Mouse (Mus musculus) heart, embryonic 12.5 days (tissue): ENCODE results near the gene Als2cl. TPM values are rescaled to one million over a fixed set of nuclear protein-coding genes. Genes with fewer than 3 reads are reported as not detected.

Source experiments
- ATAC-seq: fragments of 200-750 bp; cut with Nextera tagmentation; 2 replicates; pipeline ENCODE4 v1.8.0; 2017; ENCODE audit warnings: moderate TSS enrichment, moderate library complexity; ENCODE audit not compliant: insufficient number of reproducible peaks, low FRiP score
- H3K27ac ChIP-seq: fragments of 300-500 bp; sonication (generic); 2 replicates; pipeline ENCODE4 v1.5.1; 2016; ENCODE audit warnings: mild to moderate bottlenecking, moderate library complexity; ENCODE audit not compliant: poor library complexity, severe bottlenecking
- H3K27me3 ChIP-seq: fragments of 300-500 bp; sonication (generic); replicated peaks from 2 replicates; pipeline ENCODE4 v1.6.1; 2016; ENCODE audit warnings: mild to moderate bottlenecking, moderate library complexity
- H3K36me3 ChIP-seq: fragments of 300-500 bp; sonication (generic); 2 replicates; pipeline ENCODE4 v1.6.1; 2016; ENCODE audit warnings: mild to moderate bottlenecking, moderate library complexity
- H3K4me1 ChIP-seq: fragments of 300-500 bp; sonication (generic); replicated peaks from 2 replicates; pipeline ENCODE4 v1.6.1; 2016; ENCODE audit warnings: mild to moderate bottlenecking
- H3K4me2 ChIP-seq: fragments of 300-500 bp; sonication (generic); 2 replicates; pipeline ENCODE4 v1.6.1; 2016; ENCODE audit warnings: mild to moderate bottlenecking, moderate library complexity
- H3K4me3 ChIP-seq: fragments of 300-500 bp; sonication (generic); 2 replicates; pipeline ENCODE4 v1.5.1; 2016; ENCODE audit warnings: mild to moderate bottlenecking
- H3K9ac ChIP-seq: fragments of 300-500 bp; sonication (generic); 2 replicates; pipeline ENCODE4 v1.6.1; 2016; ENCODE audit warnings: mild to moderate bottlenecking, moderate library complexity
- H3K9me3 ChIP-seq: fragments of 300-500 bp; sonication (generic); replicated peaks from 2 replicates; pipeline ENCODE4 v1.6.1; 2016; ENCODE audit warnings: mild to moderate bottlenecking, moderate library complexity
- WGBS: fragments of 180-500 bp; shearing (Covaris S2); methylation state at CpG from one replicate; pipeline ENCODE4 v1.1.7; 2016; 5-methylcytosine and 5-hydroxymethylcytosine counted together
- microRNA-seq: library from miRNA; unstranded; fragments of <30 nt; microRNA quantifications from one replicate; pipeline ENCODE4, GENCODE M21; 2017
- polyA plus RNA-seq: library from polyadenylated mRNA; unstranded; fragments of >200 nt; fragmentation: Nextera tagmentation; extraction: Ambion mirVana; gene quantifications from 2 replicates; pipeline ENCODE4 v1.2.1, GENCODE M21; 2016

Gene Als2cl
- polyA plus RNA-seq, 1 experiment from 2014 or later = 1.4 TPM

DNA sequence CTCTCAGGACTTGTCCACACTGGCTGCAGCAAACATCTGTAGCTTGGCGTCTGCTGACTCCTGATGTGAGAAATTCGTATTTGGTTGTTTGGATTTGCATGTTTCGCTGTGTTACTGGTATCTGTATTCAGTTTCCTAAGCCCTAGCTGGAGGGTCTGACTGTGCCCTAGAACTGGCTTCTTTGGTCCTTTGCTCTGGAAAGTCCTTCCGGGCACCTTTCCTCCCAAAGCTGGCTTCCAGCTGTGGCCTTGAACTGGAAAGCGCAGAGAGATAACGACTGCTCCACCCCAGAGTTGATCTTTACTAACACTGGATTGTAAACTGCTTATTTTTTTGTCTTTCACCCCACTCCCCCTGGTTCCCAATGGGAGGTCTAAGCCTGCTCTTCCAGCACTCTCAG is 68.2 kb downstream of the Als2cl start:
- ATAC-seq = no peak
- Histone ChIP-seq H3K4me1 (peaks cover 33% of the 10 kb centered on the region), H3K27me3 (peaks cover 18% of the 10 kb centered on the region), H3K27ac (no peak overlapping the region), H3K9ac (no peak overlapping the region), H3K4me3 (no peak overlapping the region), H3K9me3 (no peaks in the 10 kb centered on the region), H3K36me3 (no peaks in the 10 kb centered on the region), H3K4me2 (no peak overlapping the region)
- WGBS = 54% methylated on average over 6 of the region's 6 CpGs

DNA sequence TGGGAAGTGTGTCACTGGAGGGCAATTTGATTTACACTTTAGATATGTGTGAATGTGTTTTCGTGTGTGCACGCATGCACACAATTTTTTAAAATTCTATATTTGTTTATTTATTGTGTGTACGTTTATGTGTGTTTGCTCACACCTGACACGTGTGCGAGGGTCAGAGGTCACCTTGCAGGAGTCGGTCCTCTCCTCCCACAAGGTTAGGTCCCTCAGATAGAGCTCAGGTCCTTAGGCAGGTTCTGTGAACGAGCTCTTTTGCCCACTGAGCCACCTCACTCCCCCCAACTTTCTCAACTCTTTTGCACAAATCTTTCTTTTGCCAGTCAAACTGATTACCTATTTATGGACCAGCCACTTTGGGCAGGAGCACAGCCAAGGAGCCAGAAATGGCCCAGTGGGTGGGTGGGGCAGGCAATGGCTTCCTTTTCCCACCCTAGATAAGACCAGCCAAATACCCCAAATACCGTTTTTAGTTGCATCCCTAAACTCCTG is 69.2 kb downstream of the Als2cl start:
- H3K4me2 ChIP-seq = no peak overlapping the region

DNA sequence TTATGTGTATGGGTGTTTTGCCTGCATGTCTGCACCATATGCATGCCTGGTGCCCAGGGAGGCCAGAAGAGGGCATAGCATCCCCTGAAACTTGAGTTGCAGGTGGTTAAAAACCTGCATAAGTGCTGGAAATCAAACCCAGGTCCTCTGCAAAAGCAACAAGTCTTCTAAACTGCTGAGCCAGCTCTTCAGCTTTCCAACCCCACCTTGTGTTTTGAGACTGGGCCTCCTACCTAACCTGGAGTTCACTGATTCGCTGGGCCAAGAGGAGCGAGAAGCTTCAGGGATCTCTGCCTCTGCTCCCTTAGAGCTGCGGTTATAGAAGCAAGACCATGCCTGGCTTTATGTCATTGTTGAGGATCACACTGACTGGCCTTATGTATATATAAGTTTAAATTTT is 70.4 kb downstream of the Als2cl start:
- H3K4me2 ChIP-seq = no peak overlapping the region
- 94% methylated on average over 3 of the region's 3 CpGs for WGBS
- no peak overlapping the region for H3K9ac ChIP-seq
- ATAC-seq = no peak
- no peaks in the 10 kb centered on the region for H3K36me3 ChIP-seq
- no peak overlapping the region for H3K4me3 ChIP-seq
- no peaks in the 10 kb centered on the region for H3K9me3 ChIP-seq
- H3K27me3 ChIP-seq = peaks cover 14% of the 10 kb centered on the region
- H3K4me1 ChIP-seq = peaks cover 33% of the 10 kb centered on the region
- no peak overlapping the region for H3K27ac ChIP-seq

More for the DNA sequence above, 69.2 kb downstream of the Als2cl start:
- no peak overlapping the region for H3K4me3 ChIP-seq
- peaks cover 33% of the 10 kb centered on the region for H3K4me1 ChIP-seq
- no peak for ATAC-seq
- no peaks in the 10 kb centered on the region for H3K9me3 ChIP-seq
- WGBS = 37% methylated on average over 8 of the region's 8 CpGs
- no peak overlapping the region for H3K9ac ChIP-seq
- H3K27ac ChIP-seq = 0 out of 2 replicates have a peak overlapping the region, but pooled peaks have one; percentile 6
- H3K27me3 ChIP-seq = peaks cover 18% of the 10 kb centered on the region
- no peaks in the 10 kb centered on the region for H3K36me3 ChIP-seq

Small RNA genes lying within 50 kb of the gene (microRNA-seq; reads per million reads assigned to microRNA genes)
- not detected for gene Gm24269

Other genes with a start within 250 kb of the Als2cl start
- 1.9 and 2.4 TPM in 2 replicates for gene Nbeal2, start 225.7 kb upstream of the Als2cl start, polyA plus RNA-seq
- 120 and 123 TPM in 2 replicates for gene Ccdc12, start 223.4 kb upstream of the Als2cl start, polyA plus RNA-seq
- gene Myl3, start 138.0 kb upstream of the Als2cl start, polyA plus RNA-seq = 3,437 and 3,612 TPM in 2 replicates
- 45.8 and 46.1 TPM in 2 replicates for gene Pth1r, start 132.7 kb upstream of the Als2cl start, polyA plus RNA-seq
- 0.14 TPM in 1 of 2 replicates, not detected in the other for gene Prss42, start 81.7 kb upstream of the Als2cl start, polyA plus RNA-seq
- gene Prss44, start 65.9 kb upstream of the Als2cl start, polyA plus RNA-seq = not detected in 2 replicates
- not detected in 2 replicates for gene Prss43, start 53.2 kb upstream of the Als2cl start, polyA plus RNA-seq
- not detected in 2 replicates for gene Prss45, start 45.3 kb upstream of the Als2cl start, polyA plus RNA-seq
- gene Prss46, start 35.4 kb upstream of the Als2cl start, polyA plus RNA-seq = not detected in 2 replicates
- 0.97 TPM in 1 of 2 replicates, not detected in the other for gene Prss50, start 21.9 kb upstream of the Als2cl start, polyA plus RNA-seq
- 0.06 and 0.65 TPM in 2 replicates for gene Tmie, start 243 bp downstream of the Als2cl start, polyA plus RNA-seq
- gene Fam240a, start 37.0 kb downstream of the Als2cl start, polyA plus RNA-seq = not detected in 2 replicates
- not detected in 2 replicates for gene Tdgf1, start 66.3 kb downstream of the Als2cl start, polyA plus RNA-seq
- 1.3 and 1.5 TPM in 2 replicates for gene Lrrc2, start 71.7 kb downstream of the Als2cl start, polyA plus RNA-seq
- gene Rtp3, start 110.7 kb downstream of the Als2cl start, polyA plus RNA-seq = 0.09 TPM in 1 of 2 replicates, not detected in the other
- gene Ltf, start 139.4 kb downstream of the Als2cl start, polyA plus RNA-seq = 0.72 and 1.3 TPM in 2 replicates
- 3.9 and 4.4 TPM in 2 replicates for gene Ccrl2, start 177.6 kb downstream of the Als2cl start, polyA plus RNA-seq
- gene Lrrfip2, start 237.7 kb downstream of the Als2cl start, polyA plus RNA-seq = 65.8 and 70.4 TPM in 2 replicates